Mouse (Mus musculus) olfactory bulb, adult 2 months (tissue): Measurements from ENCODE around the gene Rsc1a1.

Source experiments
- CTCF ChIP-seq: fragments of 200-500 bp; IDR thresholded peaks from 2 replicates; pipeline ENCODE4 v1.5.1; 2012; ENCODE audit warnings: low read depth, mild to moderate bottlenecking, low read length, moderate library complexity; ENCODE audit not compliant: insufficient read depth
- POLR2A ChIP-seq: fragments of 200-500 bp; IDR thresholded peaks from 2 replicates; pipeline ENCODE4 v1.6.1; 2012; ENCODE audit warnings: mild to moderate bottlenecking, low read depth, low read length, moderate library complexity; ENCODE audit not compliant: insufficient read depth

GRCm38 (mm10) chr4:141725738-141726137 is 40.3 kb upstream of the Rsc1a1 start:
- TF ChIP-seq CTCF (no peak), POLR2A (no peak)
